Mouse (Mus musculus) brain, embryonic 14.5 days (tissue): ENCODE data around the gene Stac. TPM values are rescaled to one million over a fixed set of nuclear protein-coding genes. Genes with fewer than 3 reads are reported as not detected.

Experiments
- DNase-seq: peaks from one replicate; pipeline ENCODE4 v3.0.0-alpha.2; 2011; ENCODE audit warnings: low read depth
- CTCF ChIP-seq: fragments of 200-500 bp; IDR thresholded peaks from 2 replicates; pipeline ENCODE4 v1.5.1; 2012; ENCODE audit warnings: inconsistent platforms, mild to moderate bottlenecking, moderate library complexity, borderline replicate concordance; ENCODE audit not compliant: insufficient read depth, insufficient read length; ENCODE audit errors: extremely low read depth
- POLR2A ChIP-seq: fragments of 200-500 bp; IDR thresholded peaks from 2 replicates; pipeline ENCODE4 v1.6.1; 2012; ENCODE audit warnings: mild to moderate bottlenecking, inconsistent platforms, borderline replicate concordance; ENCODE audit not compliant: poor library complexity, insufficient read depth, insufficient read length, severe bottlenecking; ENCODE audit errors: extremely low read depth
- polyA plus RNA-seq: library from polyadenylated mRNA; depleted of rRNA; stranded (reverse); fragments of >200 nt; gene quantifications from 2 replicates; pipeline ENCODE4 v1.2.3, GENCODE M21; 2012

Gene Stac
- polyA plus RNA-seq, 1 experiment: 5.5 TPM

- no peak for TF ChIP-seq CTCF
- no peak for TF ChIP-seq POLR2A
- no peak for DNase-seq
Observed at GRCm38 (mm10) chr9:111550963-111551321, 139.2 kb downstream of the Stac start.

- TF ChIP-seq CTCF (no peak), POLR2A (no peak)
- no peak for DNase-seq
Observed at GRCm38 (mm10) chr9:111550281-111550962, 139.7 kb downstream of the Stac start.

GRCm38 (mm10) chr9:111542663-111543062, 147.5 kb downstream of the Stac start:
- peak; percentile 61 for DNase-seq
- TF ChIP-seq POLR2A (no peak), CTCF (no peak)

GRCm38 (mm10) chr9:111535445-111536064, 154.6 kb downstream of the Stac start:
- TF ChIP-seq POLR2A (no peak), CTCF (no peak)
- DNase-seq: no peak

GRCm38 (mm10) chr9:111534744-111535423, 155.3 kb downstream of the Stac start:
- peak; percentile 22 for DNase-seq
- TF ChIP-seq POLR2A (no peak), CTCF (no peak)

GRCm38 (mm10) chr9:111523871-111524270, 166.3 kb downstream of the Stac start:
- no peak for DNase-seq
- TF ChIP-seq CTCF: no peak
- TF ChIP-seq POLR2A: no peak

- no peak for TF ChIP-seq POLR2A
- TF ChIP-seq CTCF: no peak
- no peak for DNase-seq
Observed at GRCm38 (mm10) chr9:111523111-111523510, 167.0 kb downstream of the Stac start.

- DNase-seq: no peak
- TF ChIP-seq POLR2A: no peak
- no peak for TF ChIP-seq CTCF
Observed at GRCm38 (mm10) chr9:111522226-111522625, 167.9 kb downstream of the Stac start.

- no peak for DNase-seq
Observed at GRCm38 (mm10) chr9:111515536-111515935, 174.6 kb downstream of the Stac start.

GRCm38 (mm10) chr9:111514586-111515473, 175.3 kb downstream of the Stac start:
- peak; percentile 56 for DNase-seq
- TF ChIP-seq POLR2A (no peak), CTCF (no peak)

More at GRCm38 (mm10) chr9:111515536-111515935, 174.6 kb downstream of the Stac start:
- no peak for TF ChIP-seq CTCF
- TF ChIP-seq POLR2A: no peak
